21 mouse cellular contexts compared by ENCODE assay signal in the genomic region with DNA sequence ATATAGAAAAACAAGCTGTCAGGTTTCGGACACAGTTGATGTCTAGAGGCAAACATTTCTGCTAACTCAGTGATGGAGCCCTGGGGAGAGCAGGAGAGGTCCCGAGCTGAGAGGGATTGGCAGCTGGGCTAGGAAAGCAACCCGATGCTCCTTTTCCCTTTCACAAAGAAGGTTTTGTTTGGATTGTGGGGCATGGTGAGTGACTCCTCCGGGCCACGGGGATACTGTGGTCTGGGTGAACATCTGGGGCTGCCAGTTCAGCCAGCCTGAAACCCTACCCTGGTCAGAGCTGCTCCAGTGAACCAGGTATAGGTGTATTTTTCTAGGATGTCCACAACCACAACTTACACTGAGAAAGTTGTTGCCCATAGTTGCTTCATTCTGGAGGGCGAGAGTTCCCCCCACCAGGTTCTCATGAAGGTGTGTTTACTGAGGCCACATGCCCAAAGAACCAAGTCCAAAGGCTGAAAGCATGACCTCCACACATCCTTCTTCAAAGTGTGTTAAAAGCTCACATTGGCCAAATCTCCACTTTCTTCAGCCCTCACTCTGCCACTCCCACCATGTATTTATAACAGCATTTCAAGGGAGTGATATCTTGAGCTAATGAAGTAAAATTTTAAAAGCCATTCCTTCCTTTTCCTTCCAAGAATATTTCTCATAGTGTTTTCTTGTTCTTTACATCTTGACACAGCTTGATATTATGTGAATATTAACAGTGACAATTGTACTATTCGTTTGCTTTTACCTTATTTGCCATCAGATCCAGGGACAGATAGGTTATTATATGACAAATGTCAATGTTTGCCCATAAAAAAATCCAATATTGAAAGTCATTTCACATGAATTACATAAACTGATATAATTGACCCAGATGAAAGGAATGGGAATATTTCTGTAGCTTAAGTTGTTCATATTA.
DNase-seq lines count a peak whose midpoint lies in the region; ATAC-seq and TF ChIP-seq lines count a peak whose summit lies in the region.
"Had no signal": no experiment of that assay in that cellular context is flagged by ENCODE, and none has a peak within 500 bp of the region (broad histone marks: within the 10 kb centered on the region; RNA-seq: fewer than 3 reads in every experiment).

No protein-coding gene starts in this region.

- no peak overlapping the region for H3K4me2 ChIP-seq in kidney, postnatal 0 days (ENCODE audit: low read length)
- no peak overlapping the region for H3K4me2 ChIP-seq in embryonic facial prominence, embryonic 14.5 days (ENCODE audit: low read depth, low read length)
- no peak overlapping the region for H3K4me2 ChIP-seq in stomach, embryonic 15.5 days
- H3K4me2 ChIP-seq: lung, embryonic 14.5 days; midbrain, embryonic 13.5 days had no signal

- H3K27ac ChIP-seq in kidney, postnatal 0 days: no peak overlapping the region
- H3K27ac ChIP-seq in embryonic facial prominence, embryonic 14.5 days (replicated peaks; ENCODE audit: low read depth, low read length): no peak overlapping the region
- H3K27ac ChIP-seq in stomach, embryonic 15.5 days: no peak overlapping the region
- H3K27ac ChIP-seq: heart, embryonic 10.5 days; hindbrain, postnatal 0 days; left cerebral cortex, adult 2 months; midbrain, embryonic 13.5 days had no signal

- peak; percentile 59 for DNase-seq in kidney, postnatal 0 days (ENCODE audit: low spot score)
- no peak for DNase-seq in kidney, adult 9 months
- DNase-seq in embryo, embryonic 11 days: peak; percentile 49
- DNase-seq in embryonic facial prominence, embryonic 14.5 days (ENCODE audit: low spot score): peak; percentile 58
- DNase-seq in cerebellum, adult 11-12 months: no peak
- DNase-seq in heart, adult 8-10 months (ENCODE audit: low spot score): no peak
- DNase-seq: adrenal gland, postnatal 36 days; cerebellum, adult 8-10 months; gastrocnemius, postnatal 14 days; heart, postnatal 14 days; kidney, adult 8-10 months; lung, embryonic 14.5 days; retina, postnatal 1 day; right cerebral cortex, postnatal 4 days; thymus, adult 2 months had no signal

- no peak for TF ChIP-seq CTCF in kidney, postnatal 0 days (IDR thresholded peaks at IDR 0.05; ENCODE audit: low read depth)

- H3K4me1 ChIP-seq in kidney, postnatal 0 days (replicated peaks; ENCODE audit: insufficient read depth, low read length): no peaks in the 10 kb centered on the region
- H3K4me1 ChIP-seq in embryonic facial prominence, embryonic 14.5 days (ENCODE audit: control insufficient read depth, insufficient read depth, low read length): 0 out of 2 replicates have a peak, but pooled peaks cover 4% of the 10 kb centered on the region
- no peaks in the 10 kb centered on the region for H3K4me1 ChIP-seq in stomach, embryonic 15.5 days
- H3K4me1 ChIP-seq: midbrain, embryonic 13.5 days had no signal

- H3K9me3 ChIP-seq in kidney, postnatal 0 days (replicated peaks; ENCODE audit: low read length): no peaks in the 10 kb centered on the region
- peaks cover 4% of the 10 kb centered on the region; the same call in 1 of the 2 replicates for H3K9me3 ChIP-seq in embryonic facial prominence, embryonic 14.5 days (ENCODE audit: control insufficient read depth, low read length)
- H3K9me3 ChIP-seq in stomach, embryonic 15.5 days: no peaks in the 10 kb centered on the region
- H3K9me3 ChIP-seq: heart, embryonic 10.5 days; midbrain, embryonic 13.5 days had no signal

- ATAC-seq in kidney, postnatal 0 days (replicated peaks; ENCODE audit: low FRiP score, low read depth): no peak
- peak; percentile 47; the same call in 1 of the 2 replicates for ATAC-seq in embryonic facial prominence, embryonic 14.5 days (ENCODE audit: low read depth)
- peak; percentile 75 for ATAC-seq in stomach, embryonic 15.5 days (ENCODE audit: insufficient read depth, low FRiP score, low read depth)
- ATAC-seq: hindbrain, postnatal 0 days; midbrain, embryonic 13.5 days had no signal

- no peaks in the 10 kb centered on the region for H3K36me3 ChIP-seq in kidney, postnatal 0 days (ENCODE audit: insufficient read depth, low read length)
- no peaks in the 10 kb centered on the region for H3K36me3 ChIP-seq in embryonic facial prominence, embryonic 14.5 days (ENCODE audit: control insufficient read depth, insufficient read depth, low read length)
- H3K36me3 ChIP-seq in stomach, embryonic 15.5 days: no peaks in the 10 kb centered on the region
- H3K36me3 ChIP-seq: heart, embryonic 10.5 days; midbrain, embryonic 13.5 days had no signal

- H3K4me3 ChIP-seq in kidney, postnatal 0 days (replicated peaks; ENCODE audit: low read depth, low read length): no peak overlapping the region
- no peak overlapping the region for H3K4me3 ChIP-seq in embryonic facial prominence, embryonic 14.5 days (ENCODE audit: low read depth, low read length)
- H3K4me3 ChIP-seq in stomach, embryonic 15.5 days (replicated peaks): no peak overlapping the region
- H3K4me3 ChIP-seq: heart, embryonic 10.5 days; left cerebral cortex, adult 2 months; midbrain, embryonic 13.5 days; myocyte had no signal

- H3K9ac ChIP-seq in kidney, postnatal 0 days (ENCODE audit: low read depth, low read length): no peak overlapping the region
- no peak overlapping the region for H3K9ac ChIP-seq in embryonic facial prominence, embryonic 14.5 days (ENCODE audit: low read depth, low read length)
- no peak overlapping the region for H3K9ac ChIP-seq in stomach, embryonic 15.5 days
- H3K9ac ChIP-seq: lung, embryonic 14.5 days; midbrain, embryonic 13.5 days had no signal

- H3K27me3 ChIP-seq in kidney, postnatal 0 days (ENCODE audit: insufficient read depth, low read length): no peaks in the 10 kb centered on the region
- H3K27me3 ChIP-seq in embryonic facial prominence, embryonic 14.5 days (replicated peaks; ENCODE audit: control insufficient read depth, insufficient read depth, low read length): no peaks in the 10 kb centered on the region
- H3K27me3 ChIP-seq in stomach, embryonic 15.5 days (replicated peaks): no peaks in the 10 kb centered on the region
- H3K27me3 ChIP-seq: midbrain, embryonic 13.5 days had no signal

- WGBS in kidney, postnatal 0 days: 35% methylated on average over 7 of the region's 7 CpGs
- 28% methylated on average over 6 of the region's 7 CpGs for WGBS in embryonic facial prominence, embryonic 14.5 days
- 29% methylated on average over 7 of the region's 7 CpGs for WGBS in stomach, embryonic 15.5 days

Comparison
In these comparisons a context has a peak if more than half of its experiments do, and no peak if none do; other contexts are left out.
1. DNase-seq: peak in kidney, postnatal 0 days (single experiment), embryo, embryonic 11 days (single experiment) and embryonic facial prominence, embryonic 14.5 days (single experiment); none in kidney, adult 9 months (single experiment), cerebellum, adult 11-12 months (single experiment) and heart, adult 8-10 months (single experiment).